Mouse (Mus musculus) liver, embryonic 12.5 days (tissue): ENCODE measurements around the gene Ckap2l. TPM values are rescaled to one million over a fixed set of nuclear protein-coding genes. Genes with fewer than 3 reads are reported as not detected.

Experiments
- polyA plus RNA-seq: library from polyadenylated mRNA; unstranded; fragments of >200 nt; fragmentation: Nextera tagmentation; extraction: Ambion mirVana; gene quantifications from 2 replicates; pipeline ENCODE4 v1.2.1, GENCODE M21; 2016

Ckap2l gene
- polyA plus RNA-seq, 1 experiment from 2014 or later, result 31.6 TPM

Other genes with a start within 250 kb of the Ckap2l start
- gene Vinac1, start 249.0 kb downstream of the Ckap2l start, polyA plus RNA-seq, result 0.02 TPM in 1 of 2 replicates, not detected in the other
- 2.6 and 3.2 TPM in 2 replicates for gene Ttl, start 231.3 kb downstream of the Ckap2l start, polyA plus RNA-seq
- gene Polr1b, start 196.2 kb downstream of the Ckap2l start, polyA plus RNA-seq, result 38.3 and 40.6 TPM in 2 replicates
- gene Chchd5, start 167.5 kb downstream of the Ckap2l start, polyA plus RNA-seq, result 12.3 and 13.6 TPM in 2 replicates
- gene Slc20a1, start 98.4 kb downstream of the Ckap2l start, polyA plus RNA-seq, result 76.2 and 78.4 TPM in 2 replicates
- gene Il1a, start 12.8 kb upstream of the Ckap2l start, polyA plus RNA-seq, result 2.8 and 3.7 TPM in 2 replicates
- gene Il1b, start 73.9 kb upstream of the Ckap2l start, polyA plus RNA-seq, result 0.38 and 0.44 TPM in 2 replicates
- not detected in 2 replicates for gene F830045P16Rik, start 239.4 kb upstream of the Ckap2l start, polyA plus RNA-seq